Mouse (Mus musculus): Measurements from ENCODE around the gene Sema3g. TPM values are rescaled to one million over a fixed set of nuclear protein-coding genes. Genes with fewer than 3 reads are reported as not detected.

Sema3g gene
- polyA plus RNA-seq, 1 experiment from 2014 or later: 0.09 TPM

DNA sequence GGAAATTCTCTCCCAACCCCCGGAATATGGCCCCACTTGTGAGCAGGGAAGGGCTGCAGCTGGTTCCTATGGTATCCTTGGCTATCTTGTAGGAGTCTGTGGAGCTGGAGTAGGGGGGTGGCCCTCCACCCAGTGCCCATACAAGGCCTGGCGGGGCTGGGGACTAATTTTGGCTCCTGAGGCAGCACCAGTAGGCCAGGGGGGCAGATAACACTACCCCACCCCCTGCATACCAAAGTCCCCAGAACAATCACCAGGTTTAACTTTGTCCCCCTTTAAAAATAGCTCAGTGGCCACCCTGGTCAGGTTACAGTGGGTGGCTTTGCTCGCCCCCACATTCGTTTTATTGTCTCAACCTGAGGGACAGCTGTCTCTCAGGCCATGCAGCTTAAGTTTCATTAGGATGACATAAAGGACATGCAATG, 8.5 kb upstream of the Sema3g start:
- Histone ChIP-seq H3K4me3 (ENCODE audit: low read depth, low read length) (no peak overlapping the region), H3K27me3 (ENCODE audit: control insufficient read depth, insufficient read depth, low read length) (no peaks in the 10 kb centered on the region), H3K9ac (ENCODE audit: low read length) (no peak overlapping the region), H3K4me2 (ENCODE audit: low read depth, severe bottlenecking) (no peak overlapping the region), H3K36me3 (ENCODE audit: control insufficient read depth, insufficient read depth, low read length) (peaks cover under 1% of the 10 kb centered on the region; the same call in 1 of the 2 replicates), H3K27ac (replicated peaks; ENCODE audit: low read depth, low read length) (no peak overlapping the region), H3K4me1 (ENCODE audit: control insufficient read depth, insufficient read depth, low read length) (peaks cover 9% of the 10 kb centered on the region; the same call in 1 of the 2 replicates), H3K9me3 (ENCODE audit: control insufficient read depth, low read length) (no peaks in the 10 kb centered on the region)
- ATAC-seq (ENCODE audit: insufficient number of reproducible peaks, low FRiP score, low TSS enrichment, low read depth): no peak
- 71% methylated on average over 4 of the region's 4 CpGs for WGBS
- no peak for DNase-seq (ENCODE audit: low spot score)

DNA sequence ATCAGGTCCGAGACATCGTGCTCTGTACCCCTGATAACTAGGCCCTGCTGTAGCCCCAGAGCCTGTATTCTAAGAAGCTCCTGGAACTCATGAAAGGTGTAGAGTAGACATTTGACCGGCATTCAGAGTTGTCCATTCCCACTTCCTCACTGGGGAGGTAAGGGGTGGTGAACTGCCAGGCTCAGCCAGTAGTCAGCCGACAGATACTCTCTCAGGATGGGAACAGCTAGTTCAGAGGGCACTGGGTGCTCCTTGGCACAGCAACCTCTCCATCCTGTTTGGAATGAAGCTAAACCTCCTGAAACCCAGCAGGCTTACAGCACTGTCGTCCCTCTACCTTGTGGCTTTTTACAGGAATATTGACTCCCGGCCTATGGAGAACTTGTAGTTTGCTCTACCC, 5.8 kb upstream of the Sema3g start:
- Histone ChIP-seq H3K27me3 (ENCODE audit: control insufficient read depth, insufficient read depth, low read length) (no peaks in the 10 kb centered on the region), H3K4me3 (ENCODE audit: low read depth, low read length) (no peak overlapping the region), H3K36me3 (ENCODE audit: control insufficient read depth, insufficient read depth, low read length) (no peaks in the 10 kb centered on the region), H3K9me3 (ENCODE audit: control insufficient read depth, low read length) (no peaks in the 10 kb centered on the region), H3K9ac (ENCODE audit: low read length) (no peak overlapping the region), H3K27ac (replicated peaks; ENCODE audit: low read depth, low read length) (no peak overlapping the region), H3K4me1 (ENCODE audit: control insufficient read depth, insufficient read depth, low read length) (0 out of 2 replicates have a peak, but pooled peaks cover 3% of the 10 kb centered on the region), H3K4me2 (ENCODE audit: low read depth, severe bottlenecking) (no peak overlapping the region)
- WGBS: 84% methylated on average over 6 of the region's 6 CpGs
- no peak for ATAC-seq (ENCODE audit: insufficient number of reproducible peaks, low FRiP score, low TSS enrichment, low read depth)
- DNase-seq (ENCODE audit: low spot score): no peak

DNA sequence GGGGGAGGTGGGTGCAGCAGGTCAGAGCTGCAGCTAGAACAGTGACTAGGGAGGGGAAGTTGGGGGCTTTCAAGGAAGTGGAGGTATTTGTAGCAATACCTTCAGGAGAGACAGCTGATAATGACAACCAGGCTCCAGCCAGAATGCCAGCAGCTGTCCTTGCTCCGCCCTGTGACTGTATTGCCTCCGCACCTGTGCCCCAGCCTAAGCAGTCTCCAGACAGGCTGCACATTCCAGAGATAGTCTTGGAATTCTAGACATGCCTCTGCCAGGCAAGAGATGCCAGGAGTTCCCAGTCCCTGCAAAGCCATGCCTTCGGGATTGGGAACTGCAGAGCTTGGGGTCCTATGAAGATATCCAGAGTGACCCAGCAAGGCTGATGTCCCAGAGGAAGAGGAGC, 5.2 kb upstream of the Sema3g start:
- H3K4me2 ChIP-seq (ENCODE audit: low read depth, severe bottlenecking): no peak overlapping the region
- no peaks in the 10 kb centered on the region for H3K9me3 ChIP-seq (ENCODE audit: control insufficient read depth, low read length)
- no peak for DNase-seq (ENCODE audit: low spot score)
- no peak overlapping the region for H3K9ac ChIP-seq (ENCODE audit: low read length)
- H3K27ac ChIP-seq (replicated peaks; ENCODE audit: low read depth, low read length): no peak overlapping the region
- no peaks in the 10 kb centered on the region for H3K27me3 ChIP-seq (ENCODE audit: control insufficient read depth, insufficient read depth, low read length)
- no peak for ATAC-seq (ENCODE audit: insufficient number of reproducible peaks, low FRiP score, low TSS enrichment, low read depth)
- no peaks in the 10 kb centered on the region for H3K36me3 ChIP-seq (ENCODE audit: control insufficient read depth, insufficient read depth, low read length)
- no peak overlapping the region for H3K4me3 ChIP-seq (ENCODE audit: low read depth, low read length)
- 83% methylated on average over 3 of the region's 3 CpGs for WGBS
- peaks cover 2% of the 10 kb centered on the region; the same call in 1 of the 2 replicates for H3K4me1 ChIP-seq (ENCODE audit: control insufficient read depth, insufficient read depth, low read length)

DNA sequence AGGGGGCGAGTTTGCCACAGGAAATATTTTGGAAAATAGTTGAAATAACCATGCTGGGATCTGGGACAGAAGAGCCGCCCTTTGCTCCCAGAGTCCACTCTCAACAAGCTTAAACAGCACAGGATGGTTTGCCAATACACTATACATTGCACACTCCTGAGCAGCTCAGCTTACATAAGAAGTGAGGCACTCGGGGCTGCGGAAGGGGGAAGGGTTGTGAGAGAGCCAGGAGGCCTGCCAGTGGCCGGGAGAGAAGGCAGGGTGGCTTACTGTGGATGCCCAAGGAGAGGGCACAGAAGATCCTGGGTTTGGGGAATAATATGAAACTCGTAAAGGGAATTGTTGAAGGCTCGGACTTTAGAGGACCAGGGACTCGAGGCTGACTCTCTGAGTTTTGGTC, 3.8 kb upstream of the Sema3g start:
- WGBS: 75% methylated on average over 8 of the region's 8 CpGs
- no peak overlapping the region for H3K4me2 ChIP-seq (ENCODE audit: low read depth, severe bottlenecking)
- no peaks in the 10 kb centered on the region for H3K27me3 ChIP-seq (ENCODE audit: control insufficient read depth, insufficient read depth, low read length)
- H3K36me3 ChIP-seq (ENCODE audit: control insufficient read depth, insufficient read depth, low read length): no peaks in the 10 kb centered on the region
- no peak for DNase-seq (ENCODE audit: low spot score)
- no peak for ATAC-seq (ENCODE audit: insufficient number of reproducible peaks, low FRiP score, low TSS enrichment, low read depth)
- no peak overlapping the region for H3K9ac ChIP-seq (ENCODE audit: low read length)
- H3K9me3 ChIP-seq (ENCODE audit: control insufficient read depth, low read length): no peaks in the 10 kb centered on the region
- no peak overlapping the region for H3K4me3 ChIP-seq (ENCODE audit: low read depth, low read length)
- H3K27ac ChIP-seq (replicated peaks; ENCODE audit: low read depth, low read length): no peak overlapping the region
- H3K4me1 ChIP-seq (ENCODE audit: control insufficient read depth, insufficient read depth, low read length): peaks cover 7% of the 10 kb centered on the region; the same call in 1 of the 2 replicates

DNA sequence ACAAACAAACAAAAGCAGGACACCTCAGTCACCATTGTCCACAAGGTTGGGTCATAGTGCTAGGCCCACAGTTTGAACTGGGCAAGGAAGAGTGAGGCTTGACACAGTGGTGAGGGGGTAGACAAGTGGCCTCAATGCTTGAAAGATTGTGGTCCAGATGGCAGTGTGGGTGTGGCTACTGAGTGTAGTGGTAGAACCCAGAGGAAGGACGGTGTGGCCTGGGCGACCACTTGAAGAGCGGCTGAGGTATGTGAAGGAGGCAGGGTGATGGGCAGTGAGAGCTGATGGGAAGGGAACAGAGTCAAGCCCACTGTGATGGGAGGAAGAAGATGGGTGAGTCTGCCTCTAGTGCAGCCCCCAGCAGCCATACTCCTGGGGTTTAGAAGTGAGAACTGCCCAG, 3.0 kb upstream of the Sema3g start:
- Histone ChIP-seq H3K27me3 (ENCODE audit: control insufficient read depth, insufficient read depth, low read length) (no peaks in the 10 kb centered on the region), H3K9me3 (ENCODE audit: control insufficient read depth, low read length) (no peaks in the 10 kb centered on the region), H3K4me3 (ENCODE audit: low read depth, low read length) (no peak overlapping the region), H3K4me1 (ENCODE audit: control insufficient read depth, insufficient read depth, low read length) (peaks cover 7% of the 10 kb centered on the region; the same call in 1 of the 2 replicates), H3K9ac (ENCODE audit: low read length) (no peak overlapping the region), H3K36me3 (ENCODE audit: control insufficient read depth, insufficient read depth, low read length) (no peaks in the 10 kb centered on the region), H3K4me2 (ENCODE audit: low read depth, severe bottlenecking) (no peak overlapping the region), H3K27ac (replicated peaks; ENCODE audit: low read depth, low read length) (no peak overlapping the region)
- DNase-seq (ENCODE audit: low spot score) (no peak), ATAC-seq (ENCODE audit: insufficient number of reproducible peaks, low FRiP score, low TSS enrichment, low read depth) (no peak)
- WGBS: 76% methylated on average over 3 of the region's 3 CpGs

DNA sequence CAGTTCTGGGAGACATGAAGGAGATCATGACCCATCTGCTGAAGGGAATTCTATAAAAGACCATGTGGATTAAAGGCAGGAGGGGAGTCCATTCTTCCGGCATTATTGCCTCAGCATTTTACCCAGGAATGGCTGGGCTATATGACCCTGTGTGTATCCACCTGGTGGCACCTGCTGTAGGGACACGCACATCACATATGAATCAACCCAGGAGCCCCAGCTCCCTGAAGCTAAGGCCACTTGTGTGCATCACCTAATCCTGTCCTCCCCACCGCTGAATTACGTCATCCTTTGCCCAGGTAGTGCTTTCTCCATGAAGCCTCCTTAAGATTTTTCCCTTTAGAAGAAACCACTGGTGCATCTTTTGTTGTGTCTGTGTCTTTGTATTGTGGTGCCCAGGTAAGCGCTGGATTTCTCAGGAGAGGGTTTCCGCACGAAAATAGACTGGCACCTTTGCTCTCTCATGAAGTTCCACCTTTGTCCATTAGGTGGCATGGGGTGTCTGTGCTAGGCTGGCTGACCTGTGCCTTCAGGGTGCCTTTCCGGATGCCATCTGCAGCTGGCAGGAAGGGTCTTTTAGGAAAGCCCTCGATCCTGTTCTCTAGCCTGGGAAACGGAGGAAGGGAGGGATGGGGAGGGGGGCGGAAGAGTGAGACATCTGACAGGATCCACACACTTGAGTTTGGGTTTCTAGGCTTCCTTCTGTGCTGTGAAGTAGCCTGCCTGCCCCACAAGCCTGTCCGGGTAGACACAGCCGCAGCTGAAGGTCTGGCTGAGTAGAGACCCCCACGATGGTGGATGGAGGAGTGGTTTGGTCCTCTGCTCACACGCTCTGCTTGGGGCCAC, 2.3 kb upstream of the Sema3g start:
- 0 out of 2 replicates have a peak overlapping the region, but pooled peaks have one; percentile 17 for H3K9ac ChIP-seq (ENCODE audit: low read length)
- H3K4me1 ChIP-seq (ENCODE audit: control insufficient read depth, insufficient read depth, low read length): peaks cover 7% of the 10 kb centered on the region; the same call in 1 of the 2 replicates
- no peak overlapping the region for H3K4me2 ChIP-seq (ENCODE audit: low read depth, severe bottlenecking)
- no peak overlapping the region for H3K4me3 ChIP-seq (ENCODE audit: low read depth, low read length)
- no peaks in the 10 kb centered on the region for H3K27me3 ChIP-seq (ENCODE audit: control insufficient read depth, insufficient read depth, low read length)
- ATAC-seq (ENCODE audit: insufficient number of reproducible peaks, low FRiP score, low TSS enrichment, low read depth) (0 out of 2 replicates have a peak, but pooled peaks have one; percentile 37), DNase-seq (ENCODE audit: low spot score) (peak; percentile 78)
- no peaks in the 10 kb centered on the region for H3K36me3 ChIP-seq (ENCODE audit: control insufficient read depth, insufficient read depth, low read length)
- no peak overlapping the region for H3K27ac ChIP-seq (replicated peaks; ENCODE audit: low read depth, low read length)
- H3K9me3 ChIP-seq (ENCODE audit: control insufficient read depth, low read length): no peaks in the 10 kb centered on the region
- 32% methylated on average over 15 of the region's 15 CpGs for WGBS

DNA sequence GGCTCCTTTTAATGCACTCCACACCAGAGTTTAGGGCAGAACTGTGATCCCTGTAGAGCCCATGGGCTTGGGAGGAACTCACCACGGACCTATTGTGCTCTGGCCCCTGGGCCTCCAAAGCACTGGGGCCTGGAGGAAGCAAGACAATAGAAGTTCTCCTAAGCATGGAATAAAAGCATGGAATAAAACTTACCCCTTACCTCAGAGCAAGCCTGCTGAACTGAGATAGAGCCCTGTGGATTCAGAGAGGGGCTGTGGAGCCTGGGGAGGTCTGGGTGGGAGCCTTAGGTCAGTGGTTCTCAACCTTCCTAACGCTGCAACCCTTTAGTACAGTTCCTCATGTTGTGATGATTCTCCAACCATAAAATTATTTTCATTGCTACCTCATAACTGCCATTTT, 814 bp upstream of the Sema3g start, which contains the start of gene Nisch:
Gene Nisch (minus strand): TSS at position 101 of the 400 bp plus-strand sequence.
- H3K9me3 ChIP-seq (ENCODE audit: control insufficient read depth, low read length): no peaks in the 10 kb centered on the region
- no peak within 1 kb of the TSS for H3K27ac ChIP-seq (replicated peaks; ENCODE audit: low read depth, low read length)
- H3K4me1 ChIP-seq (ENCODE audit: control insufficient read depth, insufficient read depth, low read length): peaks cover 7% of the 10 kb centered on the region; the same call in 1 of the 2 replicates
- H3K9ac ChIP-seq (ENCODE audit: low read length): peak within 1 kb of the TSS; percentile 49; the same call in 1 of the 2 replicates
- peak within 1 kb of the TSS; percentile 29; the same call in 1 of the 2 replicates for H3K4me2 ChIP-seq (ENCODE audit: low read depth, severe bottlenecking)
- no peak within 1 kb of the TSS for H3K4me3 ChIP-seq (ENCODE audit: low read depth, low read length)
- no peaks in the 10 kb centered on the region for H3K36me3 ChIP-seq (ENCODE audit: control insufficient read depth, insufficient read depth, low read length)
- WGBS: 78% methylated on average over 2 of the region's 2 CpGs
- ATAC-seq (ENCODE audit: insufficient number of reproducible peaks, low FRiP score, low TSS enrichment, low read depth) (no peak), DNase-seq (ENCODE audit: low spot score) (no peak)
- H3K27me3 ChIP-seq (ENCODE audit: control insufficient read depth, insufficient read depth, low read length): no peaks in the 10 kb centered on the region

DNA sequence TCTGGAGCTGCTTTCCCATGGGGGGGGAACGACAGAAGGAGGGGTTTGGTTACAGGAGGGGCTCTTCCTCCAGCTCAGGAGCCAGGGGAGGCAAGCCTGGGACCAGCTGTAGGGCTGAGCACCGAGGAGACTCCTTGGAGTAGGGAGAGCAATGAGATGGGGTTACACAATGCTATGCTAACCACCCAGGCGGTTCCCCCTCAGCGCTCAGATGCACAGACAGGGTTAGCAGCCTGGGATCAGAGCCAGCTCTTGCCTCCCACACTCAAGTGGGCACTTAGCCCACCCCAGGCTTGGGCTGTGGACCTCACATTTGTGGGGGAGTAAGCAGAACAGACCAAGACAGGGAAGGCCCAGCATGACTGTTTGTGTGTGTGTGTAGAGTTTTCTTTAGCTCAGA, 9.3 kb downstream of the Sema3g start:
- no peak overlapping the region for H3K9ac ChIP-seq (ENCODE audit: low read length)
- ATAC-seq (ENCODE audit: insufficient number of reproducible peaks, low FRiP score, low TSS enrichment, low read depth) (no peak), DNase-seq (ENCODE audit: low spot score) (no peak)
- H3K27me3 ChIP-seq (ENCODE audit: control insufficient read depth, insufficient read depth, low read length): no peaks in the 10 kb centered on the region
- no peaks in the 10 kb centered on the region for H3K4me1 ChIP-seq (ENCODE audit: control insufficient read depth, insufficient read depth, low read length)
- no peak overlapping the region for H3K4me3 ChIP-seq (ENCODE audit: low read depth, low read length)
- H3K36me3 ChIP-seq (ENCODE audit: control insufficient read depth, insufficient read depth, low read length): no peaks in the 10 kb centered on the region
- 86% methylated on average over 4 of the region's 4 CpGs for WGBS
- H3K9me3 ChIP-seq (ENCODE audit: control insufficient read depth, low read length): no peaks in the 10 kb centered on the region
- H3K4me2 ChIP-seq (ENCODE audit: low read depth, severe bottlenecking): no peak overlapping the region
- H3K27ac ChIP-seq (replicated peaks; ENCODE audit: low read depth, low read length): no peak overlapping the region
